Mouse (Mus musculus): ENCODE data around the gene Pik3ca.

The Pik3ca gene

DNA sequence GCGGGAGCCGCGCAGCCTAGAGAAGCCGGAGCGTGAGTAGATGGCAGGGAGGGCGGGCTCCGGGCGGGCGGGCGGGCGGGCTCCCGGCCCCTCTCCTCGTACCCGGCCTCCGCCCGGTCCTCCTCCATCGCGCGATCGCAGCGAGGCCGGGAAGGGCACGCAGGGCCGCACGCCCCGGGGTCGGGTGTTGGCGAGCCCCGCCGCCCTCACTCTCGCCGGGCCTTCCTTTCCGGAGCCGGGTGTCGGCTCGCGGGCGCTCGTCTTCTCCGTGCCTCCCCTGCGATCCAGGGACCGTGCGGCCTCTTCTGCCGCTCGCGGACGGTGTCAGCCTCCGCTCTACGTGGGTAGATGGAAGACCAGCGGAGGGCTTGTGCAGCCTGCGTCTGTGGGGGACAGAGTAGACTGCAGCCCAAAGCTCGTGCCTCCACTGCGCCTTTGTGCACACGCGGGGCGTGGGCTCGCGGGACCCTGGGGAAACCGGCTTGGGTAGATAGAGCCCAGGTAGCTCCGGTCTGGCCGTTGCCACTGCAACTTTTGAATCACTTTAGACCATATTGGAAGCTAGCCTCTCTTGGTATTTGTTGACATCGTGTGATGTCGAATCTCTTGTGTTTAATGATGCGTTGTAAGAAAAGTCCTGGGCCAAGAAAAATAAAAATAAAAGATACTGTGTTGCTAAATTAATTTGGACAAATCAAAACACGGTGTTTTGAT is at the start of gene Pik3ca:
Pik3ca (plus strand) TSS at position 211 of the 714 bp plus-strand sequence.
- peak; percentile 71 for DNase-seq

DNA sequence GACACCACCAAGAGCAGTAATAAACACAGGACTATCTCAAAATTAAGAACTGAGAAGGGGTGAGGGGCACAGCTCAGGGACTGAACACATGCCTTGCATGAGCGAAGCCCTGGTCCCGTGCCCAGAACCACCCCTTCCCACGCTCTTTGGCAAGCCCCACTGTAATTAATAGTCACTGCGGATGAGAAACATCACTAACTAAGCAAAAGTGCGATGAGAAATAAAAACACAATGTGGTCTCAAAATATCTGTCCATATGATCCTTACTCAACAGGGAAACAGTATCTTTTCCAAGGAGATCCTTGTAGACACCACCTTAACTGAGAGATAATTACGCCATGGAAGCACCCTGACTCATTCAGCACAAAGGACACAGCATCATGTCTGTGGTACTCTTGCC is 49.6 kb upstream of the Pik3ca start:
- peak; percentile 51 for DNase-seq

DNA sequence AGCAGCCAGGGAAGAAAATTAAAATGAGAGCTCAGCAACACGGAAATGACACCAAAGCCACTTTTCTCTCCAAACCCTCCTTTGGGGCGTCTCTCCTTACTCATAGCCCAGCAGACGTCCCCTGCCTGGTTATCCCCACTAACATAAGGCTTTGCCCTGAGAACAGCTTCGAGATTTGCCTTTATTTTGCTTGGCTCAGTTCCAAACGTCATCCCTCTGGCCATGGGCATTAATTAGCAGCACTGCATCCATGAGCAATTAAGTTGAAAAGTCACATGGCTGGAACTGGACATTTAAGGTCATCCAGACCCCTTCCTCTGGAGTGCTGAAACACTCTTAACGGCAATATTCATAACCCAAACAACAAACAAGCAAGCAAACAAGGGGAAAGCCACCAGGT is 36.2 kb upstream of the Pik3ca start:
- no peak for DNase-seq

DNA sequence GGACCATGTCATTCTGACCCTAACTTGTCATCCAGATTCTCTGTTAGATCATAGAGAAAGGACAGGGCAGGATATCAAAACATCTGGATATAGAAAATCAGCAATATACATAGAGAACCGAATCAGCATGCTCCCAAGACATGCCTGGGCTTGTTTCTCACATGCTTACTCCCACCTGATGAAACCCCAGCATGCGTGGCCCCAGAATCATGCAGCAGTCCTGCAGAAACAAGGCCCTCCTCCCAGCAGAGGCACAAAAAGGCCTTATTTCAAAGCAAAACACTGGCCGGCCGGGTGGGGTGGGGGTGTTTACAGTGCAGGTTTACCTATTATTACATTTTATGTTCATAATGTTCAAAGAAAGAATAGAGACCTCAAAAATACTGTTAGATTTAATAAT is 33.3 kb upstream of the Pik3ca start:
- no peak for DNase-seq

DNA sequence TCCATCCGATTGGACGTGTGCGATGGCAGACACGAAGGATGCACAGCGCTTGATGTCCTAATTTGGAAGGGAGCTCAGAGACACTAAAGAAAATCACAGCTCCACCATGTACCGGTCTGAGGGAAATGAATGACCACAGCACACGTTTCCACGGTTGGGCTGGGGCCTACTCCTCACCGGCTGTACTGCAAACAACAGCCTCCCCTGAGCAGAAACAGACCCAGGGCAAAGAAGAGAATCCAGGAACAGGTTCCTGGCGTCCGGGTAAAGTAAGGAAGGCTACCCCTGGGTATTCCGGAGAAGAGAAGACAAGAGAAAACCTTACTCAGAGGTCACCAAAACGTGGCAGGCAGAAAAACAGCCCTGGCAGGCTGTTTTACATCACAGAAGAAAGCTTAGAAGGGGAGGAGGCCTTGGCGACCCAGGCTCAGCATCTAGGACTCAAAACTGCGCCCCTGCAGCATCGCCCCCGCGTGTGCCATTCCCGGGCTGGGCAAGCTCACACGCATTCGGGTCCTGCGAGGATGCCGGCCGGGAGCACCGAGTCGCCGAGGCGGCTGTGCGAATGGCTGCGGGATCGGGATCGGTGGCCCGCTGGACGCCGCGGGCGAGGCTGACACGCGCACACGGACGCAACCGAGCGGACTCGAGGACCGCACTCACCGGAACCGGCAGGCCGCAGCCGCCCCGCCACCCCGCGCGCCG is 32.5 kb upstream of the Pik3ca start:
- DNase-seq = no peak

DNA sequence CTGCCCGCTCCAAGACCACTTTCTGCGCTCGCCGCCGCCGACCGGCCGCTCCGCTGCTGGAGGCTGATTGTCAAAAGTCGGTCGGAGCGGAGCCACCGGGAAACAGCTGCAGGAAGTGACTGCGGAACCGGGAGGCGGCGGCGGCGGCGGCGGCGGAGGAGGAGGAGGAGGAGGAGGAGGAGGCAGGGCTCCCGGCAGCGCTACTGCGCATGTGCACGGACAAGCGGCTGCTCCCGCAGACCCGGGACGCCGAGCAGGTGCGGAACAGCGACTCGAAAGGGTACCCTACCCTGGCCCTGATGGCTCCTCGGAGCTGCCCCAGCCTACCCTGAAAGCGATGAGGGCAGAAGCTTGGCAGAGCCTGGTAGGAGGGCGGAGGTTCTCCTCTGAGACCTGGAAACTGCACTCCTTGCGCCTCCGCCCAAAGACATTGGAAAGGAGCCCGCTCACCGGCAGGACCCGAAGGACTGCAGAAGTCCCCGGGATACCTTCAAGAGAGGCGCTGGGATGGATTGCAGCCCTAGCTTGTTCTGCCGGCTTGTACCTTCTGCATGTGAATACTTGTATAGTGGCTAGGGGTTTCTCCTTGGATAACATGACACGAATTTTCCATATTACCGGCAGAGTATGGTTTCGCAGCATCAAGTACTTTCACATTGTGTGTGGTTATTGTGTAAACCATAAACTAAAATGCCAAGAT is 31.8 kb upstream of the Pik3ca start, which contains the start of gene Zmat3:
Zmat3 (minus strand) TSS at position 469 of the 700 bp plus-strand sequence.
- DNase-seq = peak; percentile 91

DNA sequence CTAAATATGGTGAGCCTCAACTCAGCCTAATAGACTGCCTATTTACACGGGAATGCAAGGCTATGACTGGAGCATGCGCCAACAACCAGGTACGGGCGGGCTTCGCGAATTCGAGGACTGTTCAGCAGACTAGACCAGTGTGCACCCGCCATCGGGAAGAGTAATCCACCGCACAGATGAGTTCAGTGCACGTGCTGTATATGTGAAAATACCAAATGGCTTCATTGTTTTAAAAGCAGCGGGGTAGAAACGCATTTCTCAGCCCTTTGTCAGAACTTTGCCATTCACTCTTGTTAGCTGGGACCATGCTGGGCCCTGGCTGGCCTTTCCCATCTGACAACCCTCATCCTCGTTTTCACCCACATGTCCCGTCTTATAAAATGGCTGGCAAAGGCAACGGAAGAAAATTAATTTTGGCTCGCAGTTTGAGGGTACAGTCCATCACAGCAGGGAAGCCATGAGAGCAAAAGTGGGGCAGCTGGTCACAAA is 31.2 kb upstream of the Pik3ca start:
- no peak for DNase-seq

DNA sequence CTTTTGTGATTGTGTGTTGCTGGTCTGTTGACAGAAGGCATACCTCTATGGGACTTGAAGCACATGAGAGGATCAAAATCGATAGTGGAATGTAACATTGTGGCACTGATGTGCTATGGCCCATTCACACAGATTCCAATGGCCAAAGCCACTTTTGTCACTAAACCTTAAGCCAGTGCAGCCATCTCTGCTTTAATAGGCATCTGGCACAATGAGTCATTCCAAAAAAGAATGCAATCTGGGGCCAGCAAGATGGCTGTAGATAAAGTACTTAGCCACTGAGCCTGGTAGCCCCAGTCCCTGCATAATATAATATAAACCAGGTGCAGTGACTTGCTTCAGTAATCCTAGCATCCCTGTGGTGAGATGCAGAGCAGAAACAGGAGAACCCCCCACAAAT is 30.0 kb upstream of the Pik3ca start:
- no peak for DNase-seq

DNA sequence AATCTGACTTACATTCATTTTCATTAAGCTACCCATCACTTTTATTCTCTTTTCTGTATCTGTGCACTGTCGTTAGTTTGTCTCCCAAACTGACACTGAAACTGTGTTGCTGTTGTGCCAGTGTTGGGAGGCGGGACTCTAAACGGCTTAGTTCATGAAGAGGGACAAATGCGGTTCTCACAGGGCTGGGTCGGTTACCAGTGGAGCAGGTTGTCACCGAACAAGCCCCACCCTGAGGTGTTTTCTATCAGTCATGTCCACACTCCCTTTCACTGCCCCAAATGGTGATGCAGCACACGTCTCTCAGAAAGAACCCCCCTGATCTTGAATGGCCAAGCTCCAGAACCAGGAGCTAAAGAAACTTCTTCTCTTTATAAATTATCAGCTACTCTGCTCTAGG is 25.5 kb upstream of the Pik3ca start:
- no peak for DNase-seq

DNA sequence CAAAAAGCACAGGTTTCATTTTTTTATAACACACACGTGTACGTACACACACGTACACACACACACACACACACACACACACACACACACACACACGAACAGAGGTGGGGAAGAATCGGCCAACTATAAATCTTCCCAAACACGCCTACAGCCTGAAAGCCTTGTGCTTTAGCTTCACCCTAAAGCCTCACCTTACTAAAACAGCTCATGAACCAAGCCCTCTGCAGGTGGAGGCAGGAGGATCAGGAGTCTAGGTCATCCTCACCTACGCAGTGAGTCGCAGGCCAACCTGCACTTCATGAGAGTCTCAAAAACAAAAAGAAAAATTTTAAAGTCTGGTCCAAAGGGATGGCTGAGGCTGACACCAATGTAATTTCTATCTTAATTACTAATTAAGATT is 25.0 kb upstream of the Pik3ca start:
- no peak for DNase-seq

DNA sequence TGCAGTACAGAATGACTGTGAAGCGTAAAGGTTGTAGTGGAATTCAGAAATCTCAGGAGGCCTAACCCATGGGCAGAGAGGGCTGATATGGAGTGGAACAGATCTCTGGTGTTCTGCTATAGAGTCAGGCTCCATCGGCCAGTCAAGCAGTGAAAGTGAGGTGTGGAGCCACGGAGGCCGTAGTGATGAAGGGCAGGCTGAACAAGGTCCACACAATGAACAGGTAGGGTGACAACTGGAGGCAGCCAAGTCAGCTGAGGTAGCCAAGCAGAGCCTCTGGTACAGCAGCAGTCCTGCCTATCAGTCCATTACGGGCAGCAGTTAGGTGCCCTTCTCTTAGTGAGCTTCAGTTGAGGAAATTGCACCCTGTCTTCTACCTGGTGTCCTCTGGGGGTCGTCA is 24.2 kb upstream of the Pik3ca start:
- no peak for DNase-seq

DNA sequence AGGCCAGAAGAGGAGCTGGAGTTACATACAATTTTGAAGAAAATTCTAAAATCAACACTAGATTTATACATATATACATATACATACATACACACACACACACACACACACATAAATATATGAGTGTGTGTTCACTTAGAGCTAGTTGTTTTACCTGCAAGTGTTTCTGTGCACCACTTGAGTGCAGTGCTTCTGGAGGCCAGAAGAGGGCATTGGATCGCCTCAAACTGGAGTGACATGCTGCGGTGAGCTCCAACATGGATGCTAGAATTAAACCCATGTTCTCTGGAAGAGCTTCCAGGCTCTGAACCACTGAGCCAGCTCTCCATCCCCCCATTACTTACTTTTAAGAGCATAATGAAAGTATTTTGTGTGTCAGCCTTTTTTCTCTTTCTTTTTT is 17.6 kb upstream of the Pik3ca start:
- DNase-seq = peak; percentile 44

DNA sequence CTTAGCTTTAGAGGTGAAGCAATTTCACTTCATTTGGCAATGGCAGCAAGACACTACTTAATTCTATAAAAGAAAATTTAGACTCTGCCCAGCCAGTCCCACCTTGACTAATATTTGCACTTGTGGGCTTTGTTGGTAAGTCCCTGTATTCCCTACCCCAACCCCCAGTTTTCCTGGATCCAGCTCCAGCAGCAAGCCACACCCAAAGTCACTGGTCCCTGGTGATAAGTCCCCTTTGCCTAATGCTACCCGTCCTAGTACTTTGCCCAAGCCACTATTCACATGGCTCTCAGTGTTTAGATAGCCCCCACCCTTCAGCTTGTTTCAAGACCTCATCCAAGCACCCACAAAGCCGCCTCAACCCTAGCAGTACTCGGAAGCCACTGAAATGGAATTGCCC is 15.9 kb upstream of the Pik3ca start:
- DNase-seq = no peak

DNA sequence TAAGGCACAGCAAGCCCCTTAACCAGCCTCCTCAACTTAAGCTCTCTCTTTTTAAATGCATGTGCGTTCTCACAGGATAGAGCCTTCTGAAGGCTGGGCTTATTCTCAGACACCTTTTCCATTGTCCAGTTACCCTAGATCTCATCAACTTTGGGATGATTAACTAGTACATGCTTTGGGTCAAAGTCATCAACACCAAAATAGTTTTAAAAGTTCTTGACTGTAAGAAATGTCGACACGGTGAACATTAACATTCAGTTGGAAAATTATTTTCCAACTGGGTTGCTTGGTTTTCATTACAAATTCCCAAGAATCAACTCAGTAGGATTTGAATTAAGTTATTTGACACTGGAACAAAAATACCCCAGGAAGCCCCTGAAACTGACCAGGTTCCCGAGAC is 4.6 kb upstream of the Pik3ca start:
- no peak for DNase-seq

DNA sequence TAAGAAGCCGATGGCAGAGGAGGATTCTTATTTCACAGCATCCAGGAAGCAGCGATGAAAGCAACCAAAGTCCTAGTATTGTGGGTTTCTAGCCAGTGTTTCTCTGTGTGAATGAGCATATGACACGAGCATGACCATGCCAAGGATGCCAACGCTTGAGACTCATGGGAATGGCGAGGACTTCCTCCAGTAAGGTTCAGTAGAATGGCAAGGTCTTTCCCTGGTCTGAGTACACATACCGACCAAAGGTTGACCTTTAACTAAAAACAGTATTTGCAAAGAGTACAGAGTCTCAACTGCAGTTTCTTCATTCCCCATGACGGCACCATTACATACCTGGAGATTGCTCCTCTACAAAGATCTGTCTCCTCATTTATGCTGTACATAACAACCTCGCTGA is 3.5 kb upstream of the Pik3ca start:
- DNase-seq = no peak

DNA sequence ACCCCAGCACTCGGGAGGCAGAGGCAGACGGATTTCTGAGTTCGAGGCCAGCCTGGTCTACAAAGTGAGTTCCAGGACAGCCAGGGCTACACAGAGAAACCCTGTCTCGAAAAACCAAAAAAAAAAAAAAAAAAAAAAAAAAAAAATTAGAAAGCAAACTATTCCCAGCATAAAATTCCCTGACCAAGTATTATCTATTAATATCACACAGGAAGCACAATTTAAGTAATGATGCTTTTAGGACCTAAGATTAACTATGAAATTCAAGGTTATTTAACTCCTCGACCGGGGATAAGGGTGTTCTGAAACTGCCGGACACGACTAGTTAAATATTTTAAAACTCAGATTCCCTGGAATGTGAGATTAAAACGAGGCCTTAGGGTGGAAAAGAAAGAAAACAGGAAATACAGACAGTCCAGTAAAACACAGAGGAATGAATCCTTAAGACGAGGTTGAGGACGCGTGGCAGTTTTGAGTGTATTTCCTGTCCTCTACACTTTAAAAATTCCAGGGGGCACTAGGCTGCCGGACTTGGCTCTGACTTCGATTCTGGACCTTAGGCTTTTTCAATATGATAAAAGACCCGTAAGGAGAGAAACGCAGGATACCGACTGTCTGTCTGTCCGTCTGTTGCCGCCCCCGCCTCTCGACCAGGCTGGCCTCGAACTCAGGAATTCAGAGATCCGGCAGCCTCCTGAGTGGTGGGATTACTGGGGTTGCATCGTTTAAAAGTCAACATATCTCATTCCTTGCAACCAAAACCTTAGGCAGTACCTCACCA is 1.5 kb upstream of the Pik3ca start:
- DNase-seq = peak; percentile 59

DNA sequence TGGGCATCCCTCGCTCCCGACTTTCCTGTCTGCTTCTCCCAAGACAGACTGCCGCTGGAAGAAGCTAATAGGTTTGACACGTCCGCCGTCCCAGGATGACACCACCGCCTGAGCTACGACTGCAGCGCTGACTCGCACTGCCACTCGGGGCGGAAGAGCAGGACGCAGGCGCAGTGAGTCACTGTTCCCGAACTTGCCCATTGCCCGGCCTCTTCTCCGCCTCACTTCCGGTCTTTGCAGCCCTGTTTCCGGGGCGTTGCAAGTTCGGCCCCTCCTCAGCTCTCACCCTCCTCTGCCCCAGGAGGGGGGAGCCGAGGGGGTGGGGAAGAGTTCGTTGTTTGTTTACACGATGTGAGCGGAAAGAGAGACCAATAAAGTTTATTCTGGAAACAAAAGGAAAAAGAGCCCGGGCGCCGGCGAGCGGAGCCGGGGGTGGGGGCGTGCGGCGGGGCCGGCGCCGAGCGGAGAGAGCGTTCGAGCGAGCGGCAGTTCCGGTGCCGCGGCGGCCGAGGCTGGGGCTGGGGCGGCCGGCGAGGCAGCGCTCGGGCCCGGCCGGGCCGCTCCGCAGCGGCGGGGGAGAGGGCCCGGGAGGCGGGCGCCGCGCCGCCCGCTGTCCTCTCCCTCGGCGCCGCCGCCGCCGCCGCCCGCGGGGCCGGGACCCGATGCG is 544 bp upstream of the Pik3ca start:
- peak; percentile 98 for DNase-seq

DNA sequence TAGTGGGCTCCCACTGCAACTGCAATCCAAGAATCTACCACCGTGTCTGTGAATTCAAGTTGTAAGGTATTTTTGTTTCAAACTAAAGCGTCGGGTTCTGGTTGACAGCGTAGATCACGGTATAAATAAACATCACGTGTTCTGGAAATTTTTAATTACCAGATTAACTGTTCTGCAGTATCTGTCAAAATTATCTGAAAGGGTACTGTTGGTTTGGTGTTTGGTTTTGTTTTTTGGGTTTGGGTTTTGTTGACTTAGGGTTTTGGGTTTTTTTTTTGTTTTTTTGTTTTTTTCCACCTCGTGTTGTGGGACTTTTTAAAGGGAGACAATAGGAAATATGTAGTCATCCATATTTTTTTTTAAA is 686 bp downstream of the Pik3ca start:
- no peak for DNase-seq

DNA sequence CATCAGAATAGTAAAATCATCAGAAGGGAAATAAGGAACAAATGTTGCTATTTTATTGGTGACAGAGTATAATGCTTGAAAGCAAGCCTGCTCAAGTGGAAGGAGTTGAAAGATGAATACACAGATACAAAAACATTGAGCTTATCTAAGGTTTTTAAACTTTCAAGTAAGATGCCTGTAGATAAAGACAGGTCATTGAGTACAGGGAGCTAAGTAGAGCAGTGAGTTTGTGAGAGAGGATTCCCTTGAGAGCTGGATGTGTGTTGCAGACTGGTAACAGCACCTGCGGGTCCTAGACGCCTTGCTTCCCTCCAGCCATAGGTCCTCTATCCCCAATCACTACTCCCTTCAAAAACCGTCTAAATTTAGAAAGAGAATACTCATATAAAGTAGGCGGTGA is 1.2 kb downstream of the Pik3ca start:
- DNase-seq = no peak

DNA sequence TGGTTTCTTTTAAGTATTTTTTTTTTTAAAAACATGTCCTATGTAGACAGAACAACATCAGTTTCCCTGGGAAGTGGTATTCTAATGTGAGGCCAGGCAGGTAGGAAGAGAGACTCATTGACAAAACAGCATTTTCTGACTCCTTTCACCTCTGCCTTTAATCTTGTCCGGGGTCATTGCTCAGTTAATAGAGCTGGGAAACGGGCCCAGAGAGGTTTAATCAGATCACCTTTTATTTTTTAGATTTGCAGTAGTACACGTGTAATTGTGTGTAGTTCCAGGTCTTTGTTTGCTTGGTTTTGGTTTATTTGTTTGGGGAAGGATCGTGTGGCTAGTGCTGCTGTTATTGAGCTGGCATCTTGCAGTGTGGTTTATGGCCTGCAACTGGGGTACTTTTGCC is 1.9 kb downstream of the Pik3ca start:
- DNase-seq = no peak

DNA sequence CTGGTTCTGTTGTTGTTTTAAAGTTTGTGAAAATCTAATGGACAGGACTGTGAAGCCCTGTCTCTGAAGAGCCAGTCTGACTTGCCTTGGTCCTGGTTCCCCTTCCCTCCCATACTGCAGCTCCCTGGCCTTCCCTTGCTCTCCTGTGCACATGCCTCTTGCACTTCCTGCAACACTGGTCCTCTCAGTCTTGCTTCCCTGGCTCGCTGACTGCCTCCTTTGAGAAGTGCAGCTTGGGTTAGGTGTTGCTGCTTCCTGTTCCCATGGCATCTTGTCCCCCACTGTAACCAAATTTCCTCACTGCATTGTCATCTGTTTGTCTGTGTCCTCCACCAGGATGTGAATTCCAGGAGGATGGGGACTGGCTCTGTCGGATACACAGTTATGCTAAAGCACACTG is 2.5 kb downstream of the Pik3ca start:
- peak; percentile 34 for DNase-seq

DNA sequence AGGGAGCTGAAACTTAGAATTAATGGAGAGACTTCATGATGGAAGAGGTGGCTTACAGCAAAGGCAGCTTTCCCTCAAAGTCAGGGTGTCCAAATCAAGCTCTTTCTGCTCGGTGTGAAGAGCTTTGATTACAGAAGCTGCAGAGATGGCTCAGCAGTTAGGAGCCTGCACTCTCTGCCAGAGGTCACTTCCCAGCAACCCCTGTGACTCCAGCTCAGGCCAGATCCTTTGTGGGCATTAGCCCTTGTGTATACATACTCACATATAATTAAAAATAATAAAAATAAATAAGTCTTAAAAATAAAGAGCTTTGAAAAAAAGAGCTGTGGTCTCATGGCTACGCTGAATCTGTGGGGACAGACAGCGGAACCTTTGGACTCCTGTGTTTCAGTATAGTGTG is 4.1 kb downstream of the Pik3ca start:
- DNase-seq = peak; percentile 26
